Mouse (Mus musculus): ENCODE measurements around the gene Cbx5.

The Cbx5 gene

GRCm38 (mm10) chr15:103145635-103146299, 93.8 kb downstream of the Cbx5 start:
- DNase-seq (ENCODE audit: low read depth, low spot score), result no peak

- no peak for DNase-seq (ENCODE audit: low read depth, low spot score)
Observed at GRCm38 (mm10) chr15:103144176-103144575, 95.4 kb downstream of the Cbx5 start.

All from mesoderm, embryonic 11.5 days (tissue).